Mouse (Mus musculus): ENCODE data around the gene Efl1.

DNA sequence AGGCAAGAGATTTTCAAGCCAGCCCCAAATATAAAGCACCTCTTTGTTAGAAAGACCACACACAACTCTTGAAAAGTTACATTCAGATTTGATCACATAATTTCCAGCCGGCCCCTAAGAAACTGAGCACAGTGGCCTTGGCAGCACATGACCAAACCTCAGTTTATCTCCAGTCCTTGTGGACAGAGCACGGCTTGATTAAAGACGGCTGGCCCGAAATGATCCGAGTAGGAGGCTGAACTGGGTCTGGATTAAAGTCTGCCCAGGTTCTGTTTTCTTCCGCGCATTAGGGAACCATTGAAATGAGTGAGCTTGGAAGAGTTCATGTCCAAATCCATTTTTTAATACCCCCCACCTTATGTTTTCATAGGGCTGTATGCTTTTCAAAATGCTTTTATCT is 72.1 kb downstream of the Efl1 start:
- TF ChIP-seq CTCF (IDR thresholded peaks at IDR 0.05; ENCODE audit: low read depth, low read length) = no peak
- no peak for TF ChIP-seq POLR2A (IDR thresholded peaks at IDR 0.05; ENCODE audit: insufficient read depth, low read length)

Measured in ES-Bruce4 (cell line).